Mouse (Mus musculus) hindbrain, embryonic 12.5 days (tissue): ENCODE data around the gene Nuak1. TPM values are rescaled to one million over a fixed set of nuclear protein-coding genes. Genes with fewer than 3 reads are reported as not detected.
"Not testable (repeated sequence)": the region's sequence is repeated elsewhere in the genome, so short reads cannot be mapped to it uniquely, and the experiment has no call there.

ENCODE experiments used
- ATAC-seq: fragments of 200-750 bp; cut with Nextera tagmentation; 2 replicates; pipeline ENCODE4 v1.8.0; 2017; ENCODE audit warnings: moderate TSS enrichment; ENCODE audit not compliant: low FRiP score
- H3K27ac ChIP-seq: fragments of 300-500 bp; sonication (generic); 2 replicates; pipeline ENCODE4 v1.5.1; 2016; ENCODE audit warnings: mild to moderate bottlenecking
- H3K27me3 ChIP-seq: fragments of 300-500 bp; sonication (generic); 2 replicates; pipeline ENCODE4 v1.6.1; 2016; ENCODE audit warnings: mild to moderate bottlenecking
- H3K36me3 ChIP-seq: fragments of 300-500 bp; sonication (generic); 2 replicates; pipeline ENCODE4 v1.6.1; 2016; ENCODE audit warnings: mild to moderate bottlenecking
- H3K4me1 ChIP-seq: fragments of 300-500 bp; sonication (generic); 2 replicates; pipeline ENCODE4 v1.6.1; 2016
- H3K4me2 ChIP-seq: fragments of 300-500 bp; sonication (generic); replicated peaks from 2 replicates; pipeline ENCODE4 v1.6.1; 2016; ENCODE audit warnings: mild to moderate bottlenecking
- H3K4me3 ChIP-seq: fragments of 300-500 bp; sonication (generic); 2 replicates; pipeline ENCODE4 v1.5.1; 2016; ENCODE audit warnings: mild to moderate bottlenecking
- H3K9ac ChIP-seq: fragments of 300-500 bp; sonication (generic); 2 replicates; pipeline ENCODE4 v1.6.1; 2016; ENCODE audit warnings: mild to moderate bottlenecking, moderate library complexity
- H3K9me3 ChIP-seq: fragments of 300-500 bp; sonication (generic); replicated peaks from 2 replicates; pipeline ENCODE4 v1.6.1; 2016; ENCODE audit warnings: mild to moderate bottlenecking
- WGBS: fragments of 180-500 bp; shearing (Covaris S2); methylation state at CpG from one replicate; pipeline ENCODE4 v1.1.7; 2016; 5-methylcytosine and 5-hydroxymethylcytosine counted together
- polyA plus RNA-seq: library from polyadenylated mRNA; unstranded; fragments of >200 nt; fragmentation: Nextera tagmentation; extraction: Ambion mirVana; gene quantifications from 2 replicates; pipeline ENCODE4 v1.2.1, GENCODE M21; 2016

The Nuak1 gene
- 4.6 and 4.9 TPM in 2 replicates for polyA plus RNA-seq

DNA sequence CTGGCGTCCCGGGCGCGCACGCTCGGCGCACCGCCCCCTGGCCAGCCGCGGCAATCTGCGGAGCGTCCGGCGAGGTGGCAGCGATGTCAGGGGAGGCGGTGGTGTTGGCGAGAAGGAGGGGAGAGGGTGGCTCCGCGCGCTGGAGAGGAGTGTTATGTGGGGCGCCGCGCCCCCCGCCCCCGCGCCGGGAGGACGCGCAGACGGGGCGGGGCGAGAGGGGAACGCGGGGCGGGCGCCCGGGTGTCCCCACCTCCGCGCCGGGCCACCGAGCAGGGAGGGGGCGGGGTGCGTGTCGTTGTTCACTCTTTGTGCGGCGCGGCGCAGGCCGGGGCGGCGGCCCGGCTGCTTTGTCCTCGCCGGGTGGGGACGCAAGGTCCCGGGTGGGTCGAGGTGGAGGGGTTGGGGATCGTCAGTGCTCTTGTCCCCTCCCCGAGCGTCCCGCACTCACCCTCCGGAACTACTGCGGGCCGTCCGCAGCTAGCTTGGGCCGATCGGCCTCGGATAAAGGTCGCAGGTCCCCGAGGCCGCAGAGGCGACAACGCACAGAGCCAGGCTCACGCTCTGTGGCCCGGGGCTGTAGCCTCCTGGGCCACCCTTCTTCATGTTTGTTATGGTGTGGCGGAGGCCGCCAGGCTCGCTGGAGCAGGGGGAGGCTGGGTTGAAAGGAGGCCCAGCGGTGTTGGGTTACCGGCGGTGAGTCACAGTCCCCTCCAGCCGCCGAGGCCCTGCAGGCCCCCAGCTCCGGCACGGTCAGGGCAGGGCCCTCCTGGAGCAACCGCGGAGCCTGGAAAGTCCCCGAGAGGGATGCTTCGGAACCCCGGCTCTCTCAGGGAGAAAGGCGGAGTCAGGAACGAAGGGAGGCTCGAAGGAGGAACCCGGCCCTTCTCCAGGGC is at the start of gene Nuak1:
Gene Nuak1, minus strand, starts transcription at position 57 of the 893 bp plus-strand sequence.
- Histone ChIP-seq H3K9me3 (no peaks in the 10 kb centered on the region), H3K4me1 (peaks cover 65% of the 10 kb centered on the region), H3K36me3 (no peaks in the 10 kb centered on the region), H3K27ac (peak within 1 kb of the TSS; percentile 99), H3K9ac (peak within 1 kb of the TSS; percentile 99), H3K27me3 (no peaks in the 10 kb centered on the region), H3K4me3 (peak within 1 kb of the TSS; percentile 87), H3K4me2 (peak within 1 kb of the TSS; percentile 87)
- ATAC-seq: peak; percentile 87
- under 1% methylated on average over 82 of the region's 94 CpGs for WGBS

DNA sequence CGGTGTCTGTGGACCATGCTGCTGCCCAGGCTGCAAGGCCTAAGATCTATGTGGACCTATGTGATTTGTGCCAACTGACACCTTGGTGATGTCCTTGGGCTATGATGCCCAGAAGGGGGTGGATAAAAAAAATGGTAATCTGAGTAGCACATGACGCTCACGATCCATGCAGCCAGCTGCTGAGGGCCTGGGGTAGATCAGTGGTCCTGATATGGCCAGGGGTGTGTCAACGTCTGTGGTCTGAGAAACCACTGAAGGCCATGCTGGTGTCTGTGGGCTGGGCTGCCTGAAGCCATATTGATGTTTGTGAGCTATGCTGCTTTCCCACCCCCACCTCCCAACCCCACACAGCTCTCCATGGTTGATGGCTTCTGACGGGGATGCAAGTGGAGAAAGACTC is 49.7 kb upstream of the Nuak1 start:
- no peak overlapping the region for H3K4me2 ChIP-seq
- H3K9ac ChIP-seq: no peak overlapping the region
- H3K4me1 ChIP-seq: no peaks in the 10 kb centered on the region
- no peak overlapping the region for H3K4me3 ChIP-seq
- no peaks in the 10 kb centered on the region for H3K9me3 ChIP-seq
- no peak for ATAC-seq
- H3K36me3 ChIP-seq: no peaks in the 10 kb centered on the region
- no peak overlapping the region for H3K27ac ChIP-seq
- no peaks in the 10 kb centered on the region for H3K27me3 ChIP-seq
- WGBS: 90% methylated on average over 5 of the region's 5 CpGs

DNA sequence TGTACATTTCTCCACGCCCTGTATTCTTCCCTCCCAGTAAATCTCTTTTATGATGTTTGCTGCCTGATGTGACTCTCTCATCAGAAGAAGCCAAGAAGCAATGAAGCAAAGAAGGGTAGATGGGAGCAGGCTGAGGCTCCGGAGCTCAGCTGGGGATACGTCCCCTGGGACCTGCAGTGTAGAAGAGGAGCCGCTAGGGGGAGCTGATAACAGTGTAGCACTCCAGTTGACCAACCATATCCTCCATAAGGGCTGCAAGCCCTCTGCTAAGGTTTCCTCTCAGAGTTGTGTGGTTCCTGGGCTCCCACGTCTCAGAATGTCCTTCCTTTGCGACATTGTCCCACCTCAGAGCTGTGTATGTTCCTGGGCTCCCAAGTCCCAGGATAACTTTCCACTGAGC is 47.9 kb upstream of the Nuak1 start:
- Histone ChIP-seq H3K4me1 (no peaks in the 10 kb centered on the region), H3K4me3 (no peak overlapping the region), H3K9me3 (no peaks in the 10 kb centered on the region), H3K4me2 (no peak overlapping the region), H3K36me3 (no peaks in the 10 kb centered on the region), H3K9ac (no peak overlapping the region), H3K27me3 (no peaks in the 10 kb centered on the region), H3K27ac (no peak overlapping the region)
- no peak for ATAC-seq
- 39% methylated on average over 6 of the region's 6 CpGs for WGBS

DNA sequence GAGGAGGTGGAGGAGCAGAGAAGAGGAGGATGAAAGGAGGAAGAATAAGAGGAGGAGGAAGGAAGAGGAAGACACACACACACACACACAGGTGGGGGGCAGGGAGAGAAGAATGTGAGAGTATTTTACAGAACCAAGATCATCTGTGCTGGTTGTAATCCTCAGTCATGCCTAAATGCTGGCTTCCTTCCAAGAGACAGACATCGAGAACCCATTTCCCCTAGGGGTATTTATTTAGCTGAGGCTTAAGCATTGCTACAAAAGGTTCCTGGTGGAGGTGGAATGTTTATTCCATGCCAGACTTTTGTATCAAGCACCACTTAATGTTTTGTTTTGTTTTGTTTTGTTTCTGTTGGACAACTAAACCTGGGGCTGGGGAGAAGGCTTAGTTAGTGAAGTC is 44.3 kb upstream of the Nuak1 start:
- Histone ChIP-seq H3K36me3 (no peaks in the 10 kb centered on the region), H3K27ac (no peak overlapping the region), H3K9ac (no peak overlapping the region), H3K4me2 (no peak overlapping the region), H3K4me1 (peaks cover 13% of the 10 kb centered on the region), H3K27me3 (no peaks in the 10 kb centered on the region), H3K9me3 (no peaks in the 10 kb centered on the region), H3K4me3 (no peak overlapping the region)
- 84% methylated on average over 1 of the region's 1 CpGs for WGBS
- ATAC-seq: no peak

DNA sequence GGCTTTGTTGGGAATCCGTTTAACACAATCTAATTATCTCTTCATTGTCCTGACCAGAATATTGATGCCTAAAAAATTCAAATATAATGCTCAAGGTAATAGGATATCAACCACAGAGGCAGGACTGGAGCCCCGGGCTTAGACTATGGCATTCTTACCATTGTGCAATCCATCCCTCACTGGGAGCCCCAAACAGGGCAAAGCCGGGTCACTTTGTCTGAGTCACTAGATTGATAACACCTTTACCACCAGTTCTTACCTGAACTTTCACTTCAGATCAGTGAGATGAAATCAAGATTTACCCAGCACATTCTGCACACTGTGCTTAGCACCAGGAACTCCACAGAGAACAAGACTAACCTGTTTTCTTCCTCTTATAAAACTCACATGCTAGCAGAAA is 43.2 kb upstream of the Nuak1 start:
- WGBS: 78% methylated on average over 3 of the region's 3 CpGs
- no peak overlapping the region for H3K27ac ChIP-seq
- peaks cover 13% of the 10 kb centered on the region for H3K4me1 ChIP-seq
- no peak for ATAC-seq
- no peak overlapping the region for H3K9ac ChIP-seq
- no peaks in the 10 kb centered on the region for H3K9me3 ChIP-seq
- H3K36me3 ChIP-seq: no peaks in the 10 kb centered on the region
- no peaks in the 10 kb centered on the region for H3K27me3 ChIP-seq
- H3K4me3 ChIP-seq: no peak overlapping the region
- no peak overlapping the region for H3K4me2 ChIP-seq

DNA sequence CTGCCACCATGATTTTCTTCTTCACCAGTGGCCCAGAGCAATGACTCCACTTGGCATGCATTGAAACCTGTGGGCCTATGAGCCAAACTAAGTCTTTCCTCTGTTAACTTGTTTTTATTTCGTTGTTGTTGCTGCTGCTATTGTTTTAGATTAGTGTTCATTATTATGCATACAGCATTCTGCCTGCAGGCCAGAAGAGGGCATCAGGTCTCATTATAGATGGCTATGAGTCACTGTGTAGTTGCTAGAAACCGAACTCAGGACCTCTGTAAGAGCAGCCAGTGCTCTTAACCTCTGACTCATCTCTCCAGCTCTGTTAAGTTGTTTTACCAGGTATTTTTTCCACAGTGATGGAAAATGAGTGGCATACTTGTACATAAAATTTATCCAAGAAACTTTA is 42.7 kb upstream of the Nuak1 start:
- no peak for ATAC-seq
- Histone ChIP-seq H3K4me3 (no peak overlapping the region), H3K4me2 (no peak overlapping the region)

DNA sequence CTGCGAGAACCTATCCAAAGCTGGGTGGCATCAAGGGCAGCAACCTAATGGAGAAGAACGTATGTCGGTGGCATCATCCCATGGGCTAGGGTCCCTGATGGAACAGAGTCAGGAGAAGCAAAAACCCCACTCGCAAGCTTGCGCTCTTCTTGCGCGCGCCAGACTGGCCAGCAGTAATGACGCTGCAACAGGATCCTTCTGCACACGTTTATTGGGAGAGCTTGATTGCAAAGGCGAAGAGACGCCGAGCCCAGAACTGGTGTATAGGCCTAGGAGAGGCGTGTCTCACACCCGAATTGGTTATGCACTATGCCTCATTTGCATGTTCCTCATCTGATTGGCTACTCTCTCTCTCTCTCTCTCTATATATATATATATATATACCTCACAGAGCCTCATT is 42.0 kb upstream of the Nuak1 start:
- H3K4me3 ChIP-seq, H3K9ac ChIP-seq: not testable (repeated sequence)

More for the DNA sequence above, 42.7 kb upstream of the Nuak1 start:
- Histone ChIP-seq H3K9me3 (no peaks in the 10 kb centered on the region), H3K36me3 (no peaks in the 10 kb centered on the region), H3K4me1 (peaks cover 13% of the 10 kb centered on the region), H3K9ac (no peak overlapping the region), H3K27ac (no peak overlapping the region), H3K27me3 (no peaks in the 10 kb centered on the region)
- 78% methylated on average over 2 of the region's 2 CpGs for WGBS

DNA sequence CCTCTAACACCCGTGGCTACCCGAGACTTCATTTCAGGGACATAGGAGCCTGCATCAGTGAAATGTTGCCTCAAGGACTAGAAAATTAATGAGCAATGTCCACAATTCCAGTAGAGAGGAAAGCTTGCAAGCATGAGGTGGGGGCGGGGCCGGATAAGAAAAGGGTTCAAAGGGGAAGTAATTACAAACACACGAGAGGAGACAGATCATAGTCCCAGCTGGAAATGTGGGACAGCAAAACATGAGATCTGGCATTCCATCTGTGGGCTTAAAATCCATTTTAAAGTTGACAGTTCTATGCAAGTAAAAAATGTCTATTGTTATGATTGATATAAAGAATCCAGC is 40.9 kb upstream of the Nuak1 start:
- 52% methylated on average over 5 of the region's 5 CpGs for WGBS

More for the DNA sequence above, 42.0 kb upstream of the Nuak1 start:
- not testable (repeated sequence) for H3K36me3 ChIP-seq, H3K27me3 ChIP-seq, ATAC-seq, H3K4me2 ChIP-seq, H3K9me3 ChIP-seq, H3K27ac ChIP-seq
- 94% methylated on average over 15 of the region's 15 CpGs for WGBS
- H3K4me1 ChIP-seq: peaks cover 20% of the 10 kb centered on the region

DNA sequence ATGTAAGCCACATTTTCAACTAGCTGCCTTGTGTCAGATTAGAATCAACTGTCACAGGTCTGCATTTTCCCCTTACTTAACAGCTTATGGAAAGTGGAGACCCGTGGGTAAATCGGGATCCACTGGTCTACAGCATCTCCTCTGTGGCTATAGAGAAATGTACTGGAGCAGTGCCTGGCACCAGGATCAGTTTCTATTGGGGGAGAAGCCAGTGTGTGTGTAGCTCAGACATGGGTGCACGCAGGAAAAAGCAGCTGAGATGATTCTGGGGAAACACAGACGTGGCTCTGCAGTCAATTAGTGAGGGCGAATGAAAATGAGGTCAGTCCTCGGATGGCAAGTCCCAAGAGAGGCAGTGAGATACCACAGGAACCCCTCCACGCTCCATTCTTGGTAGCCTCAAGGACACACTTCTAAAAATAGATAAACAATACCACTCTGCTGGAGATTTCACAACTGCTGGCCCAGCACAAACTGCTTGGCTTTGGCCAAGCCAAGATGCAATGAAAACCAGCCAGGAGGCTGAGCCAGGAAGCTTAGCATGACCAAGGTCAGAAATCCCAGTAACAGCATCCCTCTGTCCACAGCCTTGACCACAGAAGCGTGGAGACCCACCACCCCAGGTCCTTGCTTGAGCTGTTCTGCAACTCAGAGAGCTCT is 40.4 kb upstream of the Nuak1 start:
- ATAC-seq: no peak
- no peaks in the 10 kb centered on the region for H3K36me3 ChIP-seq
- H3K27me3 ChIP-seq: no peaks in the 10 kb centered on the region
- 49% methylated on average over 8 of the region's 8 CpGs for WGBS
- no peak overlapping the region for H3K4me3 ChIP-seq
- H3K4me2 ChIP-seq: no peak overlapping the region
- no peak overlapping the region; the same call in 1 of the 2 replicates for H3K27ac ChIP-seq
- peaks cover 30% of the 10 kb centered on the region for H3K4me1 ChIP-seq
- H3K9me3 ChIP-seq: no peaks in the 10 kb centered on the region
- no peak overlapping the region for H3K9ac ChIP-seq

More for the DNA sequence above, 40.9 kb upstream of the Nuak1 start:
- H3K9me3 ChIP-seq: no peaks in the 10 kb centered on the region
- no peak overlapping the region for H3K9ac ChIP-seq
- H3K27me3 ChIP-seq: no peaks in the 10 kb centered on the region
- H3K36me3 ChIP-seq: no peaks in the 10 kb centered on the region
- no peak overlapping the region for H3K4me3 ChIP-seq
- no peak for ATAC-seq
- H3K4me1 ChIP-seq: peaks cover 28% of the 10 kb centered on the region
- H3K4me2 ChIP-seq: no peak overlapping the region
- no peak overlapping the region for H3K27ac ChIP-seq

DNA sequence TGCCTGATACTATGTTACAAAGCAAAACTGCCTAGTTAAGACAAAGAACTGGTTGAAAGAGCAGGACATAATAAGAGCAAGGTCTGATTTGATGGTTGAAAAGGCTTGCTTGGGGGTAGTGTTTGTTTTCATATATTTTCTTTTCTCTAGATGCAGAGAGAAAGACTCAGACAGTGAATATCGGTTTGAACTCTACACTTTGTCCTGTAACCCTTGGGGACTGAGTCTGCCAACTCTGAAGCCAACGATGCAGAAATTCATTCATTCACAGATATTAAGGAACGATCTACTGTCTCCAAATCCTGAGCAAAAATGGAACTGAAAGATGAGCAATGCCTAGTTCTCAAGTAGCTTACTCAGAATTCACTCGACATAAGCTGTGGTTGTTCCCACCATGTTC is 39.7 kb upstream of the Nuak1 start:
- Histone ChIP-seq H3K4me2 (no peak overlapping the region), H3K9me3 (no peaks in the 10 kb centered on the region), H3K4me3 (no peak overlapping the region), H3K9ac (no peak overlapping the region), H3K27me3 (no peaks in the 10 kb centered on the region), H3K27ac (no peak overlapping the region), H3K4me1 (peaks cover 30% of the 10 kb centered on the region), H3K36me3 (no peaks in the 10 kb centered on the region)
- 46% methylated on average over 4 of the region's 4 CpGs for WGBS
- ATAC-seq: no peak

DNA sequence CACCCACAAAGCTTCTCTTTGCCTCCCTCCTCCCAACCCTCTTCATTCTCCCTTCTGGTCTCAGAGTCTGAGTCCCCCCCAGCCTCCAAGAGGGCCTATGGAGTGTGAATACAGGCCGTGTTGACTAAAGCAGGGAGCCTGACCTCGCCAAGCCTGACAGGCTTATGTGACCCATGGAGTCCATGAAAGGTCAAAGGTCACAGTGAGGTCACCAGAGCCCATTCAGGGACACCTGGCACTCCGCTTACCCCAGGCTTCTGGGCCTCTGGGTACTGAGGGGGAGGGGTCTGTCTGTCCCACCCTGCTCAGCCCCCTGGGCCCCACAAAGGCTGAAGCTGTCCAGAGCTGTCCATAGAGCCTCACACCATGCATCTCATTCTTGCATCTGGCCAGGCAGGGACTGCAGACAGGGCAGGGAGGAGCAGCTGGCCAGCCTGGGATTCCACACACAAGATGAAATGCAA is 37.2 kb upstream of the Nuak1 start:
- Histone ChIP-seq H3K4me1 (peaks cover 30% of the 10 kb centered on the region), H3K27me3 (no peaks in the 10 kb centered on the region), H3K4me2 (no peak overlapping the region), H3K9me3 (no peaks in the 10 kb centered on the region), H3K4me3 (no peak overlapping the region), H3K9ac (no peak overlapping the region), H3K36me3 (no peaks in the 10 kb centered on the region), H3K27ac (no peak overlapping the region)
- 5% methylated on average over 3 of the region's 3 CpGs for WGBS
- ATAC-seq: peak; percentile 65

DNA sequence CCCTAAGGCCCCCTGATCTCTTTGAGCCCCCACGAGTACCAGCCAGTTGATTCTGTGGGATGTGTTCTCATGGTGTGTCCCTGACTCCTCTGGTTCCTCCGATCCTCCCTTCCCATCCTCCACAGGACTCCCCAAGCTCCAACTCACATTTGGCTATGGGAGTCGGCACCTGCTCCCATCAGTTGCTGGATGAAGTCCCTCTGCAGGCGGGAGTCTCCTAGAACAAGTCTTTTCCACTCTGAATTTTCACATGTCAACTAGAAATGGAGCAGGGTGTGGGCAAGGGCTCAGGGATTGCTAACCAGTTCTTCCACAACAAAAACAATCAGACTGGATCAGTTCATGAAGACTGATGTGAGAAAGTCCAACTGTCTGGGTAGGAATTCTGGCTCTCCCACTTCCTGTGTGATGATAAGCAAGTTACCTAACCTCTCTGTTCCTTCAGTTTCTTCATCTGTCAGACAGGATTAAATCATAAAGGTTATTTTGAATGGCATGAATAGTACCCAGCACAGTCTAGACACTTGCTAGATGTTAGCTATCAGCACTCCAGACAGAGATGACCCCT is 36.7 kb upstream of the Nuak1 start:
- no peak for ATAC-seq
- no peak overlapping the region for H3K4me2 ChIP-seq
- WGBS: 44% methylated on average over 4 of the region's 4 CpGs
- H3K27ac ChIP-seq: no peak overlapping the region
- no peak overlapping the region for H3K9ac ChIP-seq
- H3K27me3 ChIP-seq: no peaks in the 10 kb centered on the region
- H3K4me1 ChIP-seq: peaks cover 30% of the 10 kb centered on the region
- H3K4me3 ChIP-seq: no peak overlapping the region
- no peaks in the 10 kb centered on the region for H3K9me3 ChIP-seq
- no peaks in the 10 kb centered on the region for H3K36me3 ChIP-seq
